Mouse (Mus musculus) common myeloid progenitor, adult 5-6 weeks (primary cell): Measurements from ENCODE around the gene Prr13. TPM values are rescaled to one million over a fixed set of nuclear protein-coding genes. Genes with fewer than 3 reads are reported as not detected.

Experiments
- ATAC-seq: replicated peaks from 2 replicates; pipeline ENCODE4 v1.8.0; 2016; ENCODE audit warnings: low read depth, mild to moderate bottlenecking, moderate TSS enrichment, inconsistent platforms; ENCODE audit not compliant: poor library complexity, severe bottlenecking
- total RNA-seq: library from RNA; stranded (forward); fragments of 200-1000, 187-1606 nt; gene quantifications from 2 replicates; pipeline ENCODE4 v1.2.3, GENCODE M21; 2017

The Prr13 gene
- total RNA-seq, 1 experiment from 2014 or later: 51.2 TPM

DNA sequence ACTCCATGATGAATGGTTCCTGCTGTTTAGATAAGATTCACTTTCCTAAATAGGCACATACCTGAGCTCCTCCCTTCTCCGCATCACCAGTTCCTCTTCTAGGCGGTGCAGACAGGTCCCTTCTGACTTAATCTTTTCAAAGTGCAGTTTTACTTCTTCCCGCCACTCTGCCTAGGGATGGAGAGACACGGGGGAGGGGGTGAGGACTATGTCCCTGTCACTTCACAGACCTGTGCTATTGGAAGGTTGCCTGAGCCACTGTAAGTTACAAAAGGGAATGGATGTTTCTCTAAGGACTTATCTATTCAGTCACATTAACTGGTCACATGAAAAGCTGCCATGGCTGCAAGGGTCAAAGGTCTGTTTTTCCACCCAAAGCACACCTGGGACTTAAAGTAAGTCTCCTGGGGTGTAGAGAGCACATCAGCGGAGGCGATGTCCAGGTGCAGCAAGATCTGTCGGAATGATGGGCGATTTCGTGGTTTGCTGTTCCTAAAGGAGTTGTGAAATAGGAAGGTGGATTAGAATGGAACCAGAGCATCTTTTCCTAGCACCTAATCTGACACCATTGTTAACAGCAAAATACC lies 43.5 kb downstream of the Prr13 start:
- ATAC-seq: no peak

DNA sequence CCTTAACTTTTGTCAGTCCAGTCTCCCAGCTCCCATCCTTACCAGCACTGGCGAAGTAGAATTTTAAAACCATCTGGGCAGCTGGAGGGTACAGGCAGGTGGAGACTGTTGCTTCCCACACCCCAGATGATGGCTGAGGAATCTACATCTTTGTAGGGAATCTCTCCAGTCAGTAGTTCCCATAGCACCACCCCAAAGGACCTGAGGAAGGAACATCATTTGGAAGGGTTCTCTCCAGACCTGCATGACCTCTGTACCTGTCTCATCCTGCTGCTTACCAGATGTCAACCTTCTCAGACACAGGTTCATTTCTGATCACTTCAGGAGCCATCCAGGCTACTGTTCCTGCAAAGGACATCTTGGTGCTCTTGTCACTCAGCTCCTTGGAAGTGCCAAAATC lies 44.6 kb downstream of the Prr13 start, which contains the start of gene Gm10337:
Gm10337 (plus strand) TSS at position 276 of the 400 bp plus-strand sequence.
- ATAC-seq: no peak

DNA sequence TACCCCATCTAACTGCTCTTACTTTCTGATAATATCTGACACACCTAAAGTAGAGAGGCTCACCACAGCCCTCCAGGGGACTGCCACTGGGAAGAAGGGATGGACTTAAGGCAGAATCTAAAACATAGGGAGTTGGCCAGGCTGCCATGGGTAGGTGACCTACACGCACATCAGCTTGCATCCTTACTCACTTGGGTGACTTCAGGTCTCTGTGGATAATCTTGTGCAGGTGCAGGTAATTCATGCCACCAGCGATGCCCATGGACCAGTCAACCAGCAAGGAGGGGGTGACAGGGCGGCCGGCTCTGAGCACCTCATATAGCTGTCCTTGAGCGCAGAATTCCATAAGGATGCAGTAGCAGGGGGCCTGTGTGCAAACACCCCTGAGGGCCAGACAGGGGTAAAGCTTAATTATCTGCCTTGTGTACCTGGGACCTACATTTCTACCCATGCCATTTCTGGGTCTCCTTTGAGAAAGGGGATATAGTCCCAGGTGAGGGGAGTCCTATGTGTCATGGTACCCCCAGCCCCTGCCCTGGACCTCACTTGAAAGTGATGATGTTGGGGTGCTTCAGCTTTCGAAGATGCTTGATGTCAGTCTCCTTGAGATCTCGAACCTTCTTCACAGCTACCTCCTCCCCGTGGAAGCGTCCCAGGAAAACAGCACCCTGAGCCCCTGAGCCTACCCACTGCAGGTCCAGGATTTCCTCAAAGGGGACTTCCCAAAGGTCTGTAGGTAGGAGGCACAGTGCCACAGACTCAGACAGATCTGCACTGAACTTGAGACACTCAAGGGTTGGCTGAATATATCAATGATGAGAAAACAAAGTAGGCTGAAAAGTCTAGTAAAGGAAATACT lies 45.3 kb downstream of the Prr13 start:
- ATAC-seq: no peak

DNA sequence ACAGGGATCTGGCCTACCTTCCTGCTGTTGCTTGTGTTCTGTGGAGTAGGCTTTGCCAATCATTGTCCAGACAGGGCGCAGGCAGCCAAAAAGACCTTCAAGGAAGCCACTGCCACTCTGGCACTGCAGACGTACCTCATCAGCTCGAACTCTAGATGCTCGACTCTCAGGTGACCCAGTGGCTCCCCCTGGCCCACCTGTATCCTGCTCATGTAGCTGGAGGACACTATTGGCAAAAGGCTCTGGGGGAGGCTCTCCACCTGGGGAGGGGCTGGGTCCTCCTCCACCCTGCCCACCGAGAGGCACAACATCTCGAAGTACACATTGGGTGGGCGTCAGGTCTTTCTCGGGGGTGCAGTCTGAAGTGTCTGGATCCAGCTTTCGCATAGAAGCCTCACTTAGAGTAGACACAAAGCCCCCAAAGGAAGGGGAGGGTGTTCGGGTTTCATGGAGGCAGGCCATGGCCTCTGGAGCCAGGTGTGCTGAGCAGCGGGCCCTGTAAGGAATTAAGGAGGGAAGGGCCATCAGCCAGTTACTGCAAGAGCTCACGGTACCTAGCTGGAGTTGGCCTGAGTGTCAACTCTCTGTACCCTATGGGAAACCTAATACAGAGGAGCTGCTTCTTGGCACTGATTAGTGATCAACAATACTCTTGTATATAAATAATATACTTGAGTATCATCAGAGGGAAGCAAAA lies 46.4 kb downstream of the Prr13 start:
- no peak for ATAC-seq

DNA sequence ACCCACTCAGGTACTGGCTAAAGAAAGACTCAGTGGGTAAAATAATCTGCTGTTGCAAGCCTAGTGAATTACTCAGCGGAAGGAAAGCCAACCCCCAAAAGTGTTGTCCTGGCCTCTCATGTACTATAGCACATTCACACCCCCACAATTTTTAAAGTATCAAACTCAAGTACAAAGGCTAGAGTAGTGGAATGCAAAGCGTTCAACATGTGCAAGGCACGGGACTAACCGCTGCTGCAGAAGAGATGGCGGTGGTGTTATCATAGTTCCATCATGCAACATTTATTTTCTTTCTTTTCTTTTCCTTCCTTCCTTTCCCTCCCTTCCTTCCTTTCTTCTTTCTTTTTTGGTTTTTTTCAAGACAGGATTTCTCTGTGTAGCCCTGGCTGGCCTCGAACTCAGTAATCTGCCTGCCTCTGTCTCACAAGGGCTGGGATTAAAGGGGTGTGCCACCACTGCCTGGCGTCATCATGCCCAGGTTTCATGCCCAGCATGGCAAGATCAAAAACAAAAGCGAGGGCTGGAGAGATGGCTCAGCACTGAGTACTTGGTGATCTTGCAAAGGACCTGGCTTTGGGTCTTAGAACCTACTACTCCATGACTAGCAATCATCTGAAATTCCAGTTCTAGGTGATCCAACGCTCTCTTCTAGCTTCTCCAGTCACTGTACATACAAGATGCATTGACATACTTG lies 47.1 kb downstream of the Prr13 start:
- ATAC-seq: no peak

DNA sequence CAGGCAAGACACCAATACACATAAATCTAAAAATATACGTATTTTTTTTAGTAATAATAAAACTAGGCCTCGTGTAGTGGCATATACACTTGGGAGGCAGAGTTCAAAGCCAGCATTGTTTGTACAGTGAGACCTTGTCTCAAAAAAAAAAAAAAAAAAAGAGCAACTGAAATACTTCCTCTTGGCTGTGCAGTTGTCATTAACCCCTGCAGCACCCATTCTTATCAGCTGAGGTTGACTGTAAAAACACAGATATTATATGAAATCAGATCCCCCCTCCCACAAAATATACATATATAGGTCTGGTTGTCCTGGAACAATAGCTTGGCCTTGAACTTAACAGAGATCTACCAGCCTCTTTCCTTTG lies 47.6 kb downstream of the Prr13 start:
- ATAC-seq: no peak

DNA sequence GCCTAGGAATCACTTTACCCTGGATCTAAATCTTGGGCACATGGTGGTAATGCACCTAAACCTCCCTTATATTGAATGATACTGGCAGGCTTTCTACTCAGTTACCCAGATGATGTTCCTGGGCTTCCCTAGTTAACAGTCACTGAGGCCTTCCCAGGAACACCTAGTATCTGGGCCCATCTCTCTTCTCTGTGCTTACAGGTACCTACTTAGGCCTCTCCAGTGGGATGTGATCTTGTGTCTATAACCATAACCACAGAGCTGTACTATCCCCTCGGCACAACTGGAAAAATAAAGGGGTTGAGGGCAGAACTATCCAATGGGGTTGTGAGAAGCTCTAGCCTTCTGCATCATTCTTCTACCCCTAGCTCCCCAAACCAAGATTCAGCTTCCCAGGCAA lies 48.0 kb downstream of the Prr13 start:
- ATAC-seq: no peak

DNA sequence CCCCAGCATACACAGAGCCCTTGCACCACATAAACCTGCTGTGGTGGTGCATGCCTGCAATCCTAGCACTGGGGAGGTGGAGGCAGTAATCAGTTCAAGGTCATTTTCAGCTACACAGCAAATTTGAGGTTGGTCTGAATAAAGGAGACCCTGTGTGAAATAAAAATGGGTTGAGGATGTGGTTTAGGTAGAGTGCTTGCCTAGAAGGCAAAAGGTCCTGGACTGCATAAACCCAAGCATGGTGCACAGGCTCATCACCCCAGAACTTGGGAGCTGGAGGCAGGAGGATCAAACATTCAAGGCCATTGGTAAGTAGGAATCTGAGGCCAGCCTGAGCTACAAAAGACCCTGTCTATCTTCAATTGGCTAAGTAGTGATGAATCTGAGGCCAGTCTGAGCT lies 48.7 kb downstream of the Prr13 start:
- no peak for ATAC-seq

DNA sequence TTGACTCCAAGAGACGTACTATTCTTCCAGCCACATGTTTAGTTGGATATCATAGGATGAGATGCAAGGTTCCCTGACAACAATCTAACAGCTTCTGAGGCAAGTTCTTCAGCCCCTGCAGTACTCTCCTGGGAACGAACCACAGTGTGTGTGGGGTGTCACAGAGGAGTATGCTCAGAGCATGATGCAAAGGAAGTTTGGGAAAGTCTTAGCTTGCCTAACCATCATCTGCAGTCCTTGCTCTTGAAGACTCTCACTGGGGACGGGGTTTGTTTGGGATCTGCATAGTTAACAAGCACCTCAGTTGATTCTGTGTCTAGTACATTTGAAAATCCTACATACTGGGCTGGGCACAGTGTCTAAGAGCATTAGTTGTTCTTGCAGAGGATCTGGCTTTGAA lies 49.5 kb downstream of the Prr13 start:
- ATAC-seq: no peak

DNA sequence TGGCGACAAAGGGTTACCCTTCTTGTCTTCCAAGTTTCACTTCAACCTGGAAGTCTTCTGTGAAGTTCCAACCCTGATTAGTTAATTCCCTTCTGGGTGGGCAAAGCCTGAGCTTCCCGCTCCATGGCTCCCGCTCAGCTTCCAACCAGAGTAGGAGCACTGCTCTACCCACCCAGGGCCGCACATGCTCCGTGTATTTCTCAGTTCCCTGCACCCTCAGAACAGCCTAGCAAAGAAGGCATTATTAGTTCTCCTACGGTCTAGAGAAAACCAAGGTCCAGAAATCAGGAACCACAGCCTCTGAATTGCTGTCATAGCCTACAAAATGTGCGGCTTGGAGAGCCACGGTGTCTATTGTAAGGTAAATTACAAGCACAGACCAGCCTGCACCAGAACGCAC lies 51.3 kb downstream of the Prr13 start:
- ATAC-seq: peak; percentile 24; the same call in 1 of the 2 replicates

DNA sequence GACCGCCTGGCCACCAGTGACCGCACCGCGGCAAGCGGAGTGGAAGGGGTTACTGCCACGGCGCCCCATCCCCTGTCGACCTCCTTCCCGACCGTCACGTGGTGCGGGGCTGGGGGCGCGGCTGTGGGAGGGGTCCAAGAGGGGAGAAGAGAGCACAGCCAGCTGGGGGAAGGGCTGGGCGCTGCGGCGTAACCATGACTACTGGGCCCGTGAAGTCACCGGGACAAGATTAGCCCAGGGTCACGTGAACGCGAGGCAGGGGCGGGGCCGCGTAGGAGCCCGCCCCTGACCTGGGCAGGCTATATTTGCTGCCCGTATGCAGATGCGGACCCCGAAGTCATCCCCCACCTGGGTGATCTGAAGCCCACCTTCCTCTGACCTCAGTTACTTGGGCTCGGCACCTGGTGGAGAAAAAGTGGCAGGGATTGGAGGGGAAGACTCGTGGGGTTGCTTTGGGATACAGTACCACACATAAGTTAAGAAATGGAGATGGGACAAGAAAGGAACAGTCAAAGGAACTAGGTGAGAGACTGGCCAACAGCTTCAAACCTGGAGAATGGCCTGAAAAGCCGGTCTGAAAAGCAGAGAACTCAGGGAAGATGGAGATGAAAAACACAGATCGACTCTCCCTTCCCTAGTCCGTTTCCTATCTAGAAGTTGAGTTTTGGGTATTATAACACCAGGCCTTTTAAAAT lies 51.9 kb downstream of the Prr13 start:
- peak; percentile 90 for ATAC-seq

DNA sequence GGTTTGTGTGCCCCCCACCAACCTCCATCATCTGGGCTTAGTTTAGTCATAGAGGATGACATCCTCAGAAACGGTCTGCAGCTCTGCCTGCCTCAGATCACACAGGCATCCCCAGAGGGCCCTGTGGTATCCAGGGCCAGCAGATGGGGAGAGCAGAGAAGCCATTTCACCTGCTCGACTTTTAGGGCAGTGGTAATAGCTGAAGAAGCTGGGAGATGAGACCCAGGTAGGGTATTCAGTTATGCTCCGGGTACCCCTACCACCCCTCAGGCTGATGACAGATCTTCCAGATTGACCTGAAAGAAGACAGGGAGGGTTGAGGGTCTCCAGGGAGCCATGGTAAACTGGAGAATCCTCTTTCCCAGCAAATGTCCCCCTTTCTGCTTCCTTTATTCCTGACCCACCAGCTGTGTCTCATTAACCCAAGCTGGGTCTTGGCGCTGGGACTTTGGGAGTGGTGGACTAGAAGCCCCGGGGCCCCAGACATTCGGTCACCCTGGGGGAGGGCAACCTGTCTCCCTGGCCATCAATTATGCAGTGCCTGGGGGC lies 52.5 kb downstream of the Prr13 start:
- no peak for ATAC-seq

DNA sequence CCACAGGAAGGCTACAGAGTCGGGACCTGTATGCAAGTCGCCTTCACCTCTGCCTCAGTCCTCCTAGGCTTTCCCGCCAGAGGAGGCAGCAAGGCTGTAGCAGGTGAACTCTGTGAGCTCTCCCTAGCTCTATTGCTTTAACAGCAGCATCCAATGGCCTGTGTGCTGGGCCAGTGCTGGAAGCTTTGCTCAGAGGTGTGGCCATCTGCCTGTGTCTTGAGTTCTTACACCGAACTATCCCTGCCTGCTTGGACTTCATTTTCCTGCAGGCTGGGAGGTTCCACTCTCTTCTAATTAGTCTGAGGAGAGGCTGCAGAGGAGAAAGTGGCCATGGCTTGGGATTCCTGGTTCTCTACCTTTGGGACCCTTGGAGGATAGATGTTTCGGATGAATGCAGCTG lies 53.2 kb downstream of the Prr13 start:
- no peak for ATAC-seq

Other genes starting within 250 kb of the Prr13 start
- 81.3 and 108 TPM in 2 replicates for gene Itgb7, start 227.1 kb upstream of the Prr13 start, total RNA-seq
- gene Rarg, start 201.5 kb upstream of the Prr13 start, total RNA-seq: 1.2 and 3.9 TPM in 2 replicates
- gene Gm9918, start 188.5 kb upstream of the Prr13 start, total RNA-seq: not detected in 2 replicates
- gene Mfsd5, start 179.6 kb upstream of the Prr13 start, total RNA-seq: 16.8 and 21.0 TPM in 2 replicates
- gene Espl1, start 162.8 kb upstream of the Prr13 start, total RNA-seq: 24.6 and 39.7 TPM in 2 replicates
- gene Pfdn5, start 132.9 kb upstream of the Prr13 start, total RNA-seq: 219 and 289 TPM in 2 replicates
- 40.0 and 50.8 TPM in 2 replicates for gene Myg1, start 127.3 kb upstream of the Prr13 start, total RNA-seq
- 111 and 199 TPM in 2 replicates for gene Aaas, start 108.3 kb upstream of the Prr13 start, total RNA-seq
- not detected in 2 replicates for gene Sp7, start 91.8 kb upstream of the Prr13 start, total RNA-seq
- gene Sp1, start 52.9 kb upstream of the Prr13 start, total RNA-seq: 65.3 and 87.3 TPM in 2 replicates
- gene Amhr2, start 13.7 kb upstream of the Prr13 start, total RNA-seq: not detected in 2 replicates
- 227 and 349 TPM in 2 replicates for gene Pcbp2, start 11.5 kb downstream of the Prr13 start, total RNA-seq
- not detected in 2 replicates for gene Gm10337, start 44.7 kb downstream of the Prr13 start, total RNA-seq
- 0.92 and 1.3 TPM in 2 replicates for gene Map3k12, start 58.0 kb downstream of the Prr13 start, total RNA-seq
- 13.4 and 31.7 TPM in 2 replicates for gene Tarbp2, start 59.2 kb downstream of the Prr13 start, total RNA-seq
- 0.50 and 0.68 TPM in 2 replicates for gene Npff, start 65.9 kb downstream of the Prr13 start, total RNA-seq
- gene Gm28047, start 166.0 kb downstream of the Prr13 start, total RNA-seq: not detected in 2 replicates
- 35.6 and 70.9 TPM in 2 replicates for gene Atf7, start 166.4 kb downstream of the Prr13 start, total RNA-seq
- 24.4 and 33.1 TPM in 2 replicates for gene Atp5g2, start 213.3 kb downstream of the Prr13 start, total RNA-seq